Mouse (Mus musculus) olfactory bulb, adult 2 months (tissue): ENCODE results near the gene Dpt.

Source experiments
- CTCF ChIP-seq: fragments of 200-500 bp; IDR thresholded peaks from 2 replicates; pipeline ENCODE4 v1.5.1; 2012; ENCODE audit warnings: low read depth, mild to moderate bottlenecking, low read length, moderate library complexity; ENCODE audit not compliant: insufficient read depth
- POLR2A ChIP-seq: fragments of 200-500 bp; IDR thresholded peaks from 2 replicates; pipeline ENCODE4 v1.6.1; 2012; ENCODE audit warnings: mild to moderate bottlenecking, low read depth, low read length, moderate library complexity; ENCODE audit not compliant: insufficient read depth

- TF ChIP-seq POLR2A (no peak), CTCF (no peak)
These were observed 39.5 kb upstream of the Dpt start for GRCm38 (mm10) chr1:164756951-164757350.
